Mouse (Mus musculus) right cerebral cortex, adult 18-20 months (tissue): ENCODE results near the gene Dhh.
A peak's percentile ranks its signal among the peaks of the same experiment; 100 is the strongest.

Experiments
- DNase-seq: peaks from one replicate; pipeline ENCODE4 v3.0.0; 2022; ENCODE audit warnings: mixed read lengths

The Dhh gene

GRCm38 (mm10) chr15:98871070-98871915 lies 27.0 kb downstream of the Dhh start, which contains the start of gene Kmt2d:
Kmt2d (minus strand) TSS chr15:98871204.
- DNase-seq, result no peak

- DNase-seq, result no peak
Measured at GRCm38 (mm10) chr15:98870179-98871069, 27.9 kb downstream of the Dhh start.

- DNase-seq, result no peak
Measured at GRCm38 (mm10) chr15:98869342-98870178, 28.8 kb downstream of the Dhh start.

GRCm38 (mm10) chr15:98868346-98869063 lies 29.8 kb downstream of the Dhh start:
- DNase-seq, result no peak

- DNase-seq, result peak; percentile 74
Measured at GRCm38 (mm10) chr15:98867321-98867720, 31.0 kb downstream of the Dhh start.

GRCm38 (mm10) chr15:98866501-98866900 lies 31.8 kb downstream of the Dhh start:
- DNase-seq, result no peak

- DNase-seq, result no peak
Measured at GRCm38 (mm10) chr15:98865771-98866170, 32.6 kb downstream of the Dhh start.

GRCm38 (mm10) chr15:98864951-98865350 lies 33.4 kb downstream of the Dhh start:
- no peak for DNase-seq

- DNase-seq, result no peak
Measured at GRCm38 (mm10) chr15:98863451-98863958, 34.8 kb downstream of the Dhh start.

- DNase-seq, result no peak
Measured at GRCm38 (mm10) chr15:98861701-98862410, 36.5 kb downstream of the Dhh start.

GRCm38 (mm10) chr15:98860921-98861320 lies 37.4 kb downstream of the Dhh start:
- no peak for DNase-seq

GRCm38 (mm10) chr15:98859319-98860043 lies 38.9 kb downstream of the Dhh start:
- no peak for DNase-seq

- no peak for DNase-seq
Measured at GRCm38 (mm10) chr15:98854214-98854613, 44.1 kb downstream of the Dhh start.

- no peak for DNase-seq
Measured at GRCm38 (mm10) chr15:98853161-98853937, 45.0 kb downstream of the Dhh start.

- DNase-seq, result no peak
Measured at GRCm38 (mm10) chr15:98852733-98853132, 45.6 kb downstream of the Dhh start.

- DNase-seq, result no peak
Measured at GRCm38 (mm10) chr15:98852071-98852470, 46.3 kb downstream of the Dhh start.

- no peak for DNase-seq
Measured at GRCm38 (mm10) chr15:98851229-98851818, 47.0 kb downstream of the Dhh start.

GRCm38 (mm10) chr15:98850668-98851067 lies 47.7 kb downstream of the Dhh start:
- DNase-seq, result no peak

GRCm38 (mm10) chr15:98849956-98850600 lies 48.3 kb downstream of the Dhh start:
- no peak for DNase-seq
